Mouse (Mus musculus): ENCODE results near the gene Kcna1.

Gene Kcna1

GRCm38 (mm10) chr6:126646381-126646780 lies at the start of gene Kcna1:
Kcna1 (minus strand) TSS chr6:126646384.
- DNase-seq = no peak

- DNase-seq = no peak
Observed at GRCm38 (mm10) chr6:126687120-126687519, 40.9 kb upstream of the Kcna1 start.

- no peak for DNase-seq
Observed at GRCm38 (mm10) chr6:126685135-126685534, 39.0 kb upstream of the Kcna1 start.

- DNase-seq = no peak
Observed at GRCm38 (mm10) chr6:126678961-126679360, 32.8 kb upstream of the Kcna1 start.

GRCm38 (mm10) chr6:126667001-126667400 lies 20.8 kb upstream of the Kcna1 start:
- no peak for DNase-seq

- no peak for DNase-seq
Observed at GRCm38 (mm10) chr6:126666091-126666490, 19.9 kb upstream of the Kcna1 start.

GRCm38 (mm10) chr6:126664569-126664968 lies 18.4 kb upstream of the Kcna1 start:
- no peak for DNase-seq

GRCm38 (mm10) chr6:126657646-126658394 lies 11.6 kb upstream of the Kcna1 start:
- no peak for DNase-seq

GRCm38 (mm10) chr6:126653561-126653960 lies 7.4 kb upstream of the Kcna1 start:
- no peak for DNase-seq

GRCm38 (mm10) chr6:126645644-126646358 lies 383 bp downstream of the Kcna1 start:
- DNase-seq = no peak

- no peak for DNase-seq
Observed at GRCm38 (mm10) chr6:126645044-126645541, 1.1 kb downstream of the Kcna1 start.

GRCm38 (mm10) chr6:126644181-126645043 lies 1.8 kb downstream of the Kcna1 start:
- DNase-seq = no peak

- no peak for DNase-seq
Observed at GRCm38 (mm10) chr6:126643341-126644055, 2.7 kb downstream of the Kcna1 start.

GRCm38 (mm10) chr6:126642856-126643321 lies 3.3 kb downstream of the Kcna1 start:
- DNase-seq = no peak

GRCm38 (mm10) chr6:126628451-126628850 lies 17.7 kb downstream of the Kcna1 start:
- no peak for DNase-seq

GRCm38 (mm10) chr6:126618455-126618854 lies 27.7 kb downstream of the Kcna1 start:
- DNase-seq = no peak

- DNase-seq = no peak
Observed at GRCm38 (mm10) chr6:126610746-126611145, 35.4 kb downstream of the Kcna1 start.

- no peak for DNase-seq
Observed at GRCm38 (mm10) chr6:126609193-126609947, 36.8 kb downstream of the Kcna1 start.

GRCm38 (mm10) chr6:126601843-126602326 lies 44.3 kb downstream of the Kcna1 start:
- DNase-seq = no peak

- no peak for DNase-seq
Observed at GRCm38 (mm10) chr6:126599201-126599995, 46.8 kb downstream of the Kcna1 start.
